Mouse (Mus musculus) cortical plate, adult 2 months (tissue): Measurements from ENCODE around the gene Slc16a7. TPM values are rescaled to one million over a fixed set of nuclear protein-coding genes. Genes with fewer than 3 reads are reported as not detected.

Experiments
- H3K27ac ChIP-seq: fragments of 200-500 bp; 2 replicates; pipeline ENCODE4 v1.5.1; 2012; ENCODE audit warnings: low read length, control low read depth, inconsistent platforms; ENCODE audit not compliant: insufficient read depth
- H3K4me1 ChIP-seq: fragments of 200-500 bp; 2 replicates; pipeline ENCODE4 v1.6.1; 2011; ENCODE audit warnings: low read length; ENCODE audit not compliant: control insufficient read depth, insufficient read depth
- H3K4me3 ChIP-seq: fragments of 200-500 bp; 2 replicates; pipeline ENCODE4 v1.5.1; 2011; ENCODE audit warnings: mild to moderate bottlenecking, low read length, control low read depth; ENCODE audit not compliant: insufficient read depth
- CTCF ChIP-seq: fragments of 200-500 bp; IDR thresholded peaks from 2 replicates; pipeline ENCODE4 v1.5.1; 2011; ENCODE audit warnings: mild to moderate bottlenecking, control low read depth, low read length; ENCODE audit not compliant: insufficient read depth; ENCODE audit errors: extremely low read depth
- POLR2A ChIP-seq: fragments of 200-500 bp; IDR thresholded peaks from 2 replicates; pipeline ENCODE4 v1.6.1; 2011; ENCODE audit warnings: mild to moderate bottlenecking, low read length, control low read depth; ENCODE audit not compliant: insufficient read depth; ENCODE audit errors: extremely low read depth
- polyA plus RNA-seq: library from polyadenylated mRNA; depleted of rRNA; stranded (reverse); fragments of >200 nt; gene quantifications from 2 replicates; pipeline ENCODE4 v1.2.3, GENCODE M21; 2012

The Slc16a7 gene
- polyA plus RNA-seq, 1 experiment, result 18.4 TPM

DNA sequence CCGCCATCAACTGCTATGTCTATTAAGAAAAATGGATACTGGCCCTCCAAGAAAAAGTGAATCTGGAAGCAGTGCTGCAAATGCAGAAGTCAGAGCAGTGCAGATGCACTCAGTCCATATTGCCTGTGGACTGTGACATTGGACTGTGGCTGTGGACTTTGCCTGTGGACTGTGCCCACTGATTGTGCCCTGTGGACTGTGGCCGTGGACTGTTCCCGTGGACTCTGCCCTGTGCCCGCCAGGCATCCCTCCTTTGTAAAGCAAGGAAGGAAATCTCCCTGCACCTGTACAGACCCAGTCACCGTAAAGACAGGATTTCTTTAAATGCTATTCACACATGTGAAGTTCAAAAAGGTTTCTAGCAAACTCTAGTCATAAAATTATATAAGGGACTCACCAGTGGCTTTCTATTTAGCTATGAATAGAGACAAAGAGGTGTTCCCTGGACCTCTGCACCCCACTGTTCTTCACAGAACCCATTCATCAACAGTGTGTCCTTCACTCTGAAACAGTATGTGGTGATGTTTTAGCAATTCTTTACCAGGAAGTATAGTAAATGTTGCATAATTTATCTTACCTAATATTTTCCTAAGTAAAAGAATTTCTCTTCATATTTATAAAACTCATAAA lies 114.6 kb downstream of the Slc16a7 start:
- Histone ChIP-seq H3K4me3 (no peak overlapping the region), H3K27ac (no peak overlapping the region), H3K4me1 (no peaks in the 10 kb centered on the region; the same call in 1 of the 2 replicates)
- TF ChIP-seq POLR2A, result no peak
- no peak for TF ChIP-seq CTCF

DNA sequence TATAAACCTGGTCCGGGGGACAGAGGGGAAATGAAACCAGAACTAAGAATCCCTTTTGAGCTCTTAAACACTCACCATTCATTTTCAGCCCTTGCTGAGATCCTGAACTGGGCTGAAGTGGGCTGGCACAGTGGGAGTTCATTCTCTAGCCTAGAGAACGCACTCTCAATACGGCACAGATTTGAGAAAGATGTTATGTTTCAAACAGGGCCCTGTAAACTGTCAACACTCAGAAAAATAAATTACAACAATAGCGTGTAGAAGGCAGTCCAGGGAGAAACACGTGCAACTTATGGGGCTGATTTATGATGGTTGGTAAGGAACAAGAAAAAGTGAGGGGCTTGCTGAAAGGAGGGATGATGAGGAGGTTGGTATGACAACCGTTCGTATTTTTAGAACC lies 115.5 kb downstream of the Slc16a7 start:
- no peak overlapping the region for H3K27ac ChIP-seq
- H3K4me3 ChIP-seq, result no peak overlapping the region
- TF ChIP-seq CTCF (no peak), POLR2A (no peak)
- H3K4me1 ChIP-seq, result no peaks in the 10 kb centered on the region; the same call in 1 of the 2 replicates

DNA sequence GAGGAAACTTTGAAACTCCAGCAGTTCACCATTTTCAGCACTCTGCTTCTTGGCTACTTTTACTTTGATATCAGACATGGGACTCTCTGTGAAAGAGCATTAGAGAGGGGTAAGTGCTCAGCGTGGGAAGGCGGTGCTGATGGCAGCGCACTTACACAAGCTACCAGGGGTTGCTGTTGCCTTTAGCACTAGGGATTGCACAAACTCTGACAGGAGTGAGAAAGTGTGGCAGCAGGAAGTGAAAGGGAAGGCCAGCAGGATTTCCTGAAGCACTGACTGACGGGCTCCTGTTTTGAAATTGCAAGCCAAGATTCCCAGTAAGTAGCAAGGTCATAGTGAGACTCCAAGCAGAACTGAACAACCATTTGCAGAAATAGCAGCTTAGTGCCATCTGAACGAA lies 117.8 kb downstream of the Slc16a7 start:
- Histone ChIP-seq H3K27ac (no peak overlapping the region), H3K4me3 (no peak overlapping the region), H3K4me1 (no peaks in the 10 kb centered on the region; the same call in none of the 2 replicates)
- TF ChIP-seq POLR2A, result no peak
- no peak for TF ChIP-seq CTCF

DNA sequence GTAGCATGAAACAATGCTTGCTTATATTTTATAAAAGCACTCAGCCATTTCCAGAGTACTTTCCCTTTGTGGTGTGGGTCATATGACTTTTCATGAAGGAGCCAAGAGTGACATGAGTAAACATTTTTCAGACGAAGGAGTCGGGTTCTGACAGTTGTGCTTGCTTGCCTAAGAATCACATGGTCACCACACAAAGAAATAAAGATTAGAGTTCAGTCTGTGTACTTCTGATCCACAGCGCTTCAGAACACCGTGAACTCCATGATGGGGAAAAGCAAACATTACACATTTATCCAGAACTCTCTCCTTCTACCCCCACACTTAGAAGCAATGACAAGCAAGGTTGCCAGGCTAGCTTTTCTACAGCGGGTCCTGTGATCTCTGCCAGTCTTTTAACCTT lies 119.0 kb downstream of the Slc16a7 start:
- TF ChIP-seq CTCF (no peak), POLR2A (no peak)
- Histone ChIP-seq H3K4me1 (peaks cover 2% of the 10 kb centered on the region), H3K4me3 (no peak overlapping the region), H3K27ac (no peak overlapping the region)

DNA sequence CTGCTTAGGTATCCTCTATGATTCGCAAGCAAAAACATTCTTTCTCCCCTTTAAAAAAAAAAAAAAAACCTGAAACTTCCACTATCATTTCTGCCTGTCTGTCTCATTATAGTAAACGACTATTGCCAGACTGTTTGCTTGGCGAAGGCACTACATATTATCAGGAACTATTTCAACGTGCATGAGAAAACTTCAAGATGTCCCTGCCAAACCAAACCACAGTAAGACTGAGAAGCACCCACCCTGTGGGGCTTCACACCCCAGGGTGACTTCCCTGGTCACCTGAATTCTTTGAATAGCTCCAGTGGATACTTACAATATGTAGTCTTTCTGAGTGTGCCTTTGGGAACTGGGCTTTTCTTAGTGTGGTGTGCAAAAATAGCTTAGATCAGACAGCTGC lies 122.9 kb downstream of the Slc16a7 start:
- no peak overlapping the region for H3K27ac ChIP-seq
- TF ChIP-seq POLR2A, result no peak
- H3K4me1 ChIP-seq, result peaks cover 3% of the 10 kb centered on the region; the same call in 1 of the 2 replicates

DNA sequence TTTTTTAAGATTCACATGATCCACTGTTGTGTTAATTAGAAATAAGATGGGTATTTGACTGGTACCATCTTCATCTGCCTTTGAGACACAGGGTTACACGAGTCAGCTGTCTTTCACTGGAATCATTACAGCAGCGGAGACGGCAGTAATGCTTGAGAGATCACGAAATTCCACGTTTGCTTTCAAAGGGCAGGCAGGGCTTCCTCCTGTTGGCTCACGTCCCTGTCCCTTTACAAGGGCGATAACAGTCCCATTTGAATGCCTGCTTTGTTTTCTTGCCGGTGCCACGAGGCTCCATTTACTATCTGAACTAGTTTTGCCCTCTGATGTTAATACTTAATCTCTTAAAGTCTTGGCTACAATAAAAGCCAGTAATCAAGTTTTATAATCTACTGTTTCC lies 123.4 kb downstream of the Slc16a7 start:
- TF ChIP-seq CTCF (no peak), POLR2A (no peak)
- H3K27ac ChIP-seq, result no peak overlapping the region
- H3K4me1 ChIP-seq, result peaks cover 3% of the 10 kb centered on the region; the same call in 1 of the 2 replicates
- H3K4me3 ChIP-seq, result no peak overlapping the region

More for the DNA sequence above, 122.9 kb downstream of the Slc16a7 start:
- H3K4me3 ChIP-seq, result no peak overlapping the region

DNA sequence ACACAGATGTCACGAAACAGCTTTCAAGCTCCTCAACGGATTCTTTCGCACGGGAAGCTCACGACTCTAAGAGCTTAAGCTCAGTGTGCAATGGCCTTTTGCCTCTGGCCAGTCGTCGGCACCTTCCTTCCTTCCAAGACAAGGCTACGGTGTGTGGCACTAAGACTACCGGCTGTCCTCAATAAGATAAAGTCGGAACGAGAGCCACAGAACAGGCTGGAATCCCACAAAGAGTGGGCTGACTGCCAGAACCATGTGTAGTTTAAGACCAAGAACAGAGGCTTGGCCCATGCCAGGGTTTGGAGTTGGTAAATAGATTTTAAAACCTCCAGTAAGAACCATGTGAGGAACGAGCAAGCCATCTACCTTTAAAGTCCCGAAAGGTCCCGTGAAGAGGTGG lies 123.8 kb downstream of the Slc16a7 start:
- Histone ChIP-seq H3K4me3 (no peak overlapping the region), H3K4me1 (peaks cover 3% of the 10 kb centered on the region; the same call in 1 of the 2 replicates), H3K27ac (no peak overlapping the region)
- TF ChIP-seq POLR2A (no peak), CTCF (no peak)

DNA sequence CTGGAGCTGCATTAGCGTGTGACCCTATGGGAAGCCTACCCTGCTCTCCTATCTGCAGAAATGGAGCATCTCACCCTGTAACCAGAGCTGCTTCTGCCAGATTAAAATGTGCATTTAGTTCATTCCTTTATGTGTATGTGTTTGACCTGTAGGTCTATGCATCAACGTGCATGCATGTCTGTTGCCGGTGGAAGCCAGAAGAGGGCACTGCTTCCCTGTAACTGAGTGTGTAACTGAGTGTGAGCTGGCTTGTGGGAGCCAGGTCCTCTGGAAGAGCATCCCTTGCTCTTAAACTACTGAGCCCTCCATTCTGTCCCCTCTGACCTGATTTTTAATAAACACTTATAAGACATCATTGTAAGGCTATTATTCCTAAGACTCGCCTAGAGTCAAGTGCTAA lies 124.3 kb downstream of the Slc16a7 start:
- Histone ChIP-seq H3K4me3 (no peak overlapping the region), H3K27ac (no peak overlapping the region), H3K4me1 (peaks cover 3% of the 10 kb centered on the region; the same call in 1 of the 2 replicates)
- no peak for TF ChIP-seq POLR2A
- peak; percentile 88 for TF ChIP-seq CTCF

DNA sequence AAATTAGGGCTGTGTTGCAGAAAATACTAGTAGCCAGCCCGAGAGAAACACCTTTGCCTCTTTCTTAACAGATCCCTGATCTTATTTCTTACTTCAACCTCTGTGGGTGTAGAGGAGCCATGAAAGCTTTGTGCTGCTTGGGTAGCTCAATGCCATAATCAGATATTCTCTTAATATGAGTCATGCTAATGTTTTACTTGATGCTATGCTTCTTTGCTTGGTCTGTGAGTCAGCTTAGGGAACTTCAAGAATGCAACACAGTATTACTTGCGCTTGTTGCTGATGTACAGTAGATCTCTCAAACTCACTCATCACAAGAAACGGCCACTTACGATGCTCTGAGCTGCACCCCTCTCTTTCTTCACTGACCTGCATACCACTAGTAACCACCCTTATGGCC lies 133.4 kb downstream of the Slc16a7 start:
- TF ChIP-seq CTCF, result no peak
- no peak for TF ChIP-seq POLR2A
- Histone ChIP-seq H3K4me1 (no peaks in the 10 kb centered on the region), H3K27ac (no peak overlapping the region), H3K4me3 (no peak overlapping the region)

DNA sequence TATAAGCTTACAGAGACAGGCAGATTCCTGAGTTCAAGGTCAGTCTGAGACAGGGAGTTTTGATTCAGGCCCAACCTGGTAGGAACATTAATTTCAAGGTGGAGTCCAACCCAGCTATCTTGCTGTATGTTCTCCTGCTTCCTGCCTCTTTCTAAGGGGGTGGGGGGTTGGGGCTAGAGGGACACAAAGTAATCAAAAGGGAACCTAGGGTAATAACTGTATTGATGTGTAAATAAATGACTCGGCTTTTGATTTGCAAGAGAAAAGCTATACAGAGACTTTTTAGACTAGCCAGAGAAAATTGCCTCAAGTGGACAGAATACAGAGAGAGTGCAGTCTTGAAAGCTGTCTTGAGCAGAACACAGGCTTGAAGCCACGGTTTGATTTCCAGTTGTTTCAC lies 174.7 kb downstream of the Slc16a7 start:
- Histone ChIP-seq H3K4me1 (no peaks in the 10 kb centered on the region), H3K27ac (no peak overlapping the region)
- TF ChIP-seq CTCF (no peak), POLR2A (no peak)

DNA sequence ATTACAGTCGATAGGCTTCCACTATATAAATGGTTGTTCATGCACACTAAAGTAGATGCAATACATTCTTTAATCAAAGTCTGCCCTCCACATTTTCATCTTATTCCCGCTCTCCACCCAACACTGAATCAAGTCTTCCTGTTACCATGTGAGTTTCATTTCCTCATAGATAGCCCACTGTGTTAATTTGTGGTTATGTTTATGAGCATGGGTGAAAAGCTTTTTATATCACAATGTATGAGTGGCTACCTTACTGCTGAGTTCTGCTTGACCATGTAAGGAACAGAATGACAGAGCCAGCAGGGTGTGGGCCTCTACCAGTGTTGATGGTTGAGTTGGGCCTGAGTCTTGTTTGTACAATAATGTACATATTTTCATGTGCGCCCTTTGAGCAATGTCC lies 175.5 kb downstream of the Slc16a7 start:
- Histone ChIP-seq H3K4me1 (no peaks in the 10 kb centered on the region), H3K27ac (no peak overlapping the region), H3K4me3 (no peak overlapping the region)
- no peak for TF ChIP-seq CTCF
- TF ChIP-seq POLR2A, result no peak

More for the DNA sequence above, 174.7 kb downstream of the Slc16a7 start:
- no peak overlapping the region for H3K4me3 ChIP-seq
